Mouse (Mus musculus) CH12.LX (cell line): ENCODE measurements around the gene Serpinf1.

Experiments used
- CHD2 ChIP-seq: IDR thresholded peaks from 2 replicates; pipeline ENCODE4 v1.6.1; 2011; ENCODE audit warnings: low read length, improper control_type of control experiment
- MAZ ChIP-seq: IDR thresholded peaks from 2 replicates; pipeline ENCODE4 v1.6.1; 2012; ENCODE audit warnings: low read depth, mild to moderate bottlenecking, inconsistent platforms, low read length, improper control_type of control experiment, moderate library complexity
- NELFE ChIP-seq: IDR thresholded peaks from 2 replicates; pipeline ENCODE4 v1.6.1; 2011; ENCODE audit warnings: low read depth, low read length, improper control_type of control experiment

- TF ChIP-seq CHD2 (no peak), MAZ (no peak), NELFE (no peak)
Measured at GRCm38 (mm10) chr11:75450936-75451335, 28.4 kb upstream of the Serpinf1 start.
